Mouse (Mus musculus) gastrocnemius, postnatal 36 days (tissue): ENCODE data around the gene Ncbp3. TPM values are rescaled to one million over a fixed set of nuclear protein-coding genes. Genes with fewer than 3 reads are reported as not detected.

Source experiments
- DNase-seq, 2 experiments: peaks; one replicate each; pipeline ENCODE4 v3.0.0; 2022
- intact Hi-C: fragments of 180-260 bp; cut with DNase I; formaldehyde crosslinking; loops from one replicate; pipeline ENCODE4 v1.15.1; 2025
- long read RNA-seq, 2 experiments: library from polyadenylated mRNA; stranded (forward); transcript quantifications; one replicate each; pipeline ENCODE4 v2.0.0; 2021
- total RNA-seq, 2 experiments: library from RNA; stranded (reverse); gene quantifications; 2 replicates each; pipeline ENCODE4 v1.2.3; 2021

The Ncbp3 gene
- total RNA-seq: 1 to 10 TPM; 2.6 to 2.9 TPM
- long read RNA-seq, experiment 1, partial matches to known transcripts: 0 of 1 reads
- long read RNA-seq, experiment 1, other reads (novel, unspliced or antisense): 1 of 1 reads
- long read RNA-seq, experiment 2, full-length matches to known transcripts: 4 of 7 reads
- long read RNA-seq, experiment 2, partial matches to known transcripts: 1 of 7 reads
- long read RNA-seq, experiment 2, other reads (novel, unspliced or antisense): 2 of 7 reads

DNA sequence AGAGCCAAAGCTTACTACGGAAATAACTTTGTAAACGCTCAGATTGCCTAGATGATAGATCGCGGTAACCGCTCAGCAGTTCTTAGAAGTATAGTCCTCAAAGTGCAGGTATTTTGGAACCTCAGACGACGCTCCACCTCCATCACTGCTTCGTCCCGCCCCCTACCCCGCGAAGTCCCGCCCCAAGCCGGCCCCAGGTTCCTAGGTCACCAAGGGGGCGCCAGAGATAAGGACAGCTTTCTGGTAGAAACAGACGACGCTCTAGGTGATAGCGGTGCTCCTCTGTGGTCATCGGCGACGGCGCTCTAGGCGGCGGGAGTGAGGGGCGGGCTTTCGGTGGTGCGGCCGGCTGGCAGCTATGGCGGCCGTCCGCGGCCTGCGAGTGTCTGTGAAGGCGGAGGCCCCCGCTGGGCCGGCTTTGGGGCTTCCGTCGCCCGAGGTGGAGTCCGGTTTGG, at the start of gene Ncbp3:
Ncbp3 (plus strand) TSS at position 242 of the 455 bp plus-strand sequence.
- intact Hi-C loops: no loop called here
- DNase-seq: peak; percentile 91 to 93

- intact Hi-C loops: no loop called here
- DNase-seq: no peak
Observed at GRCm38 (mm10) chr11:72998771-72999170, 48.8 kb upstream of the Ncbp3 start, which contains the start of gene P2rx1. Gene P2rx1 (plus strand): TSS chr11:72999103.

DNA sequence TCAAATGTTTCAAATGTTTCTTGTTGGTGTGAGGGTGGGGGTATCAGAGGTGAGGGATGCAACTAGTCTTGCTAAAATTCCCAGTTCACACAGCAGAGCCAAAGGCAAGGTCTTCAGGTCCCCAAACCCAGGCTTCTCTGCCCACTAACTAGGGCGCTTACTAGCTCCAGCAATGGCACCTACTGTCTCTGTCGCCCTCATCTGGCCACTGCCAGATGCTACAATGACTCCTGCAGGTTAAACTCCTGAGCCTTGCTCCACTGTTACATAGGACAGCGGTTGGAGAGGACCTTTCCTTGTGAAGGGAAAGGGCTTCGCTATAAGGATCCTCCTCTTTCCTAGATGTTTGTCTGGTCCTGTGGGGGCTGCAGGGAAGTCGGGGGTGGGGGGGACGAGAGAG, 46.6 kb upstream of the Ncbp3 start:
- peak in 1 of 2 experiments; percentile 52 for DNase-seq
- intact Hi-C loops: loop anchor here (1.0 to 10.0 kb wide), 2 partner anchors 75 to 104 kb away; no protein-coding TSS in a partner anchor

DNA sequence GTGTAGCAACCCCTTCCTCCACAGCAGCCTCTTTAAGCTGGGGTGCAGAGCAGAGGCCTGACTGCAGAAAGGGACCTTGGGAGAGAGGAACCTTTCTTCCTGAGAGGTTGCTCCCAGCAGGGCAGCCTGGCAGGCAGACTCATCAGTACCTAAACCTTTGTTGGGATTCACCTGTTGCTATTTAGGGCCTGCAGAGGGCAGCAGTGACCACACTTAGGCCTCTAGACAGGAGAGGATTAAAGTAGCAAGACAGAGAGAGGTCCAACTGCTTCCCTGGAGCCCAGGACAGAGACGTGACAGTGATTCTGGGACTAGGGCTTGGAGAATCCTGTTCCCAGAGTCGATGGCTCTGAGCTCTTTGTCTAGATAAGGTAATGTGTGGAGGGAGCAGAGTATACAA, 41.2 kb upstream of the Ncbp3 start:
- intact Hi-C loops: loop anchor here (1.0 to 10.0 kb wide), 3 partner anchors 33 to 98 kb away; no protein-coding TSS in a partner anchor
- peak in 1 of 2 experiments; percentile 47 for DNase-seq

DNA sequence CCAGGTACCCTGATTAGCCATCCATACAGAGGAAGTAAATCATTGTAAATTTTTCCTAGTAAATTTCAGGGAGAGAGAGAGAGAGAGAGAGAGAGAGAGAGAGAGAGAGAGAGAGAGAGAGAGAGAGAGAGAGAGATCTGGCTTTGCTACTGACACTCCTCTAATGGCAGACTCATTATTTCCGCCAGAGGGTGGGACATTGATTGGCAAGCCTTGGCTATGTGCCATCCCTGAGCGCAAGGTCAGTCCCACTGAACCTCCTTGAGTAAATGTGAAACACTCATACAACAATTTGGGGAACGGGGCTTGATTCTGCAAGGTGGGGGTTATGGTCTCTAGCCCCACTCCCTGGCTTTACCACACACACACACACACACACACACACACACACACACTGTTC, 40.5 kb upstream of the Ncbp3 start:
- intact Hi-C loops: loop anchor here (2.0 to 10.0 kb wide), 2 partner anchors 42 to 98 kb away; no protein-coding TSS in a partner anchor
- no peak for DNase-seq

DNA sequence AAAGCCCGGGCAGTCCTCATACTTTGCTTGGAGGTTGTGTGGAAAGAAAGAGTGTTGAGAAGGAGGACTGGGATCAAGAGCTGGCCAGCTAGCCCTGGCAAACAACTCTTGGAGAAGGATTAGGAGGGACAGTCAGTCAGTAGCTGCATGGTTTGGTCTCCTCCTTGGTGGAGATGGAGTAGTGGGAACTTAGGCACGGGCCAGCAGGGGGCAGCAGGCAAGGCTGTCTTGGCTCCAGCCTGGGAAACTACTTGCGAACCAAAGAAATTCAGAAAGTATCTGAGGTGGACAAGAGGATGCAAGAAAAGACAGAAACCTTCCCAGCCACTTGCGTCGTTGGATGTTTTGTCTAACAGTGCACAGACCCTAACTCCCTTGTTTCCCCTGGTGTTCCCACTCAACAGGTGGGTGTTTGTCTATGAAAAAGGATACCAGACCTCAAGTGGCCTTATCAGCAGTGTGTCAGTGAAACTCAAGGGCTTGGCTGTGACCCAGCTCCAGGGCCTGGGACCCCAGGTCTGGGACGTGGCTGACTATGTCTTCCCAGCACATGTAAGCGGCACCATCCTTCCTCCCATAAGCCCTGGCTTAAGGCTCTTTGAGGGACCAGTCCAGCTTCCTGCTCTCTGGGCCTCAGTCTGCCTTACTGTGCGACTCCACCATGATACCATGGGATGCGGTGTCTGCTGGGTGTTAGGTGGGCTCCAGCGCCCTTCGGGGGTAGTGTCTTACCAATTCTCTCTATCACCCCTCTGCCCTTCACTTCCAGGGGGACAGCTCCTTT, 39.7 kb upstream of the Ncbp3 start:
- intact Hi-C loops: loop anchor here (2.0 to 10.0 kb wide), 2 partner anchors 41 to 97 kb away; no protein-coding TSS in a partner anchor
- DNase-seq: no peak

DNA sequence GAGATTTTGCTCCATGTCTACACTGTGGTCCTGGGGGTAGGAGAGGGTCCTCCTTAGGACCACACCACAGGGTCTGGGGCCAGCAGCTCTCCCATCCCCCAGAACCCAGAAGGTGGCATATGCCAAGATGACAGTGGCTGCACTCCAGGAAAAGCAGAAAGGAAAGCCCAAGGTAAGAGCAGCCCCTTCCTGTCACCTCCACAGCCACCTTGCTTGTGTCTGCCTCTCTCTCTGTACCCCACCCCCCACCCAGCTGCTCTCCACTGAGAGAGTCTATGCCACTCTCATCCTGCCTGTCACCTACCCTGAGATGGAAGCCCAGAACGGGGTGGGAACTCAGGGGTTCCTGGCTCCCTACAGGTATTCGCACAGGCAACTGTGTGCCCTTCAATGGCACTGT, 38.8 kb upstream of the Ncbp3 start:
- intact Hi-C loops: loop anchor here (10.0 kb wide), 1 partner anchor 96 kb away; no protein-coding TSS in a partner anchor
- DNase-seq: no peak

DNA sequence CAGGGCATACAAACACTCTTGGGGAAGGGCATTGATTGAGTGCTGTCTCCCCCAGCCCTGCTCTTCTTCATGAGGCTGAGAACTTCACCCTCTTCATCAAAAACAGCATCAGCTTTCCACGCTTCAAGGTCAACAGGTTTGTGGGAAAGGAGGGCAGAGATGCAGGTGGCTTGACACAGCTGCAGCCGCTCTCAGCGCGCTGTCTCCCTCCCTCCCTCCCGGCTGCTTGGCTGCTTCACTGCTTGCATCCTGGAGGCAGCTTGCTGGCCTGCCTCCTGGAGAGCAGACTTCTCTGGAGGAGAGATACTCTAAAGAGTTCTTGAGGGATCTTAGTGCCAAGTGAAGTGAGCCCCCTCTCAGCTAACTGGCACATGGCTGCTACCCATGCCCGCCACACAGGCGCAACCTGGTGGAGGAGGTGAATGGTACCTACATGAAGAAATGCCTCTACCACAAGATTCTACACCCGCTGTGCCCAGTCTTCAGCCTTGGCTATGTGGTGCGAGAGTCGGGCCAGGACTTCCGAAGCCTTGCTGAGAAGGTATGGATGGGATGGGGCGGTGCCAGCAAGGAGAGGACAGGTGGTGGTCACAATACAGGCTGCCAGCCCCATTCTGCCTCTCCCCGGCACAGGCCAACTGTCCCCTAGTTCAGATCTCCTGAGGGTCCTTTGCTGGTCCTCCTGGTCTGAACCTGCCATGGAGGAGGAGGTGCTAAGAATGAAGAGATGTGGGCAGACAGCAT, 37.9 kb upstream of the Ncbp3 start:
- intact Hi-C loops: loop anchor here (10.0 kb wide), 1 partner anchor 95 kb away; no protein-coding TSS in a partner anchor
- DNase-seq: no peak

DNA sequence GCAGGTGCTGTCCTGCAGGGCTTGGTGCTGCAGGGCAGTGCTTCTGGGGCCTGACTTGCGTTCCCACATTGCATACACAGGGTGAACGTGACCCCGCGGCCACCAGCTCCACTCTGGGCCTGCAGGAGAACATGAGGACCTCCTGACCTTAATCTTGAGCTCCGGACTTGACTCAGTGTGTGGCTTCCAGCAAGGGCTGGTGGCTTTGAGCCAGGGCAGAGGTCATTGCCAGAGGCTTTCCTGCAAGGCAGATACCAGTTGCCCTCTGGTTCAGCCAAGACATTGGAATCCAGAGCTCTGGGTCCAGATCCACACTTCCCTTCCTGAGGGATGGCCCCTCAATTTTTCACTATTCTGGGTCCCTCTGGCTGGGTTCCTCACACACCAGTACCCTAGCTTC, 33.6 kb upstream of the Ncbp3 start:
- no peak for DNase-seq
- intact Hi-C loops: no loop called here

DNA sequence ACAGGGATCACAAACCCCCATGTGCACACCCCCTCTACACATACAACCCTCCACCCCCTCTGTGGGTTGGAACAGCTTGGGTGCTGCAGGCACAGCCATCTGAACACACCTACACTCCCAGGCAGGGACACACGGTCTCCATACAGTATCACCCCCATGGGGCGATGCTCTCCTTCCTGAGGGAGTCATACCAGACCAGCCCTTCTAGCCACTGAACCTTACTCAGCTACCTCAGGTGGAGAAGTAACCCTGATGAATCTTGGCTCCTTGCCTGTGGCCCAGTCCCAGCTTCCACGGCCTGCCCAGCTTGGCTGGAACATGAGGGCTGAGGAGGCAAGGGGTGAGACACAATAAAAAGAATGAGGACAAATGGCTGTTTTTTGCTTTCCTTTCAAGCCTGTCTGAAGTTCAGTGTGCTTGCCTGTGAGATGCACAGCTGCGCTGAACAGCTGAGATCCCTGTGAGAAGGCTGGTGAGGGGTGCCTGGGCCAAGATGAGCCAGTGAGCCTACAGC, 32.7 kb upstream of the Ncbp3 start:
- intact Hi-C loops: no loop called here
- DNase-seq: no peak

- DNase-seq: peak; percentile 60 to 69
- intact Hi-C loops: no loop called here
Observed at GRCm38 (mm10) chr11:73015391-73016102, 32.0 kb upstream of the Ncbp3 start.

DNA sequence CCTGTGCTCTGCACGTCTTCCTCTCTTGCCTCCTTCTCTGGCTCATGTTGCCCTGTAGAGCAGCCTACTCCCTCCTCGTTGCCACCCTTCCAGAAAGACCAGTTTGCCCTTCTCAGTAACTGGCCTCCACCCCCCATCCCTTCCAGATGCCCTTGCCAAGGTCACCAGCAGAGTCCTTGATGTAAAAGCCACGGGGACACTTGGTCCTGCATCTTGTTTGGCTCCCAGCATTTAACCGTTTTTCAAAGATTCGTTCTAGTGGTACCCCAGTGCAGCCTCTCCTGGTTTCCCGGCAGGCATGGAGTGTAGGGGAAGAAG, 31.5 kb upstream of the Ncbp3 start:
- no peak for DNase-seq
- intact Hi-C loops: no loop called here

DNA sequence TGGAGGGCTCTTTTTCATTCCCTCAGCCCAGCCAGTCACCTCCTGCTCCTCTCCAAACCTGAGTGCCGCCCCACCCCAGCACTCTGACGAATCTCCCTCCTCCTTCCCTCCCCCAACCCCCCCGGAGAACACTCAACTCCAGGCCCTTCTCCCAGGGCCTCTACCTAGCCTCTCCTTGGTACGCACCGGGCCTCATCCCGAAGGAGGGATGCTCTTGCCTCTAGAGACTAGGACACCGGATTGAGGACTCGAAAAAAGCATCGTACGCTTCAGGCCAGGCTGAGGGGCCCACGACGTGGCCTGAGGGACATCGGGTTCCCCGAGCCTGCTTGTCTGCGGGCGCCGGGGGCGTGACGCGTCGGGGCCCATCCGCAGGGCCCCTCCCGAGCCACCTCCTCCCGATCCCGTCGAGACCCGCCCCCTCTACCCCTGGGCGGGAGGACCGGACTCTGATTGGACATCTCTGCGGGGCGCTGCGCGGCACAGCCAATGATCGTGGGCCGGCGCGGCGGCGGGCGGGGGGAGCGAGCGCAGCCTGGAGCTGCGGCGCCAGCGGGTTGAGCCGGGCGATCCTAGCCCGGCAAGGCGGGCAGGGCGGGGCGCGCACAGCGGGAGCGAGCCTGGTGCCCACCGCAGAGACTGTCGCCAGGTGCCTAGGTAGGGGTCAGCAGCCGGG, 29.0 kb upstream of the Ncbp3 start, which contains the start of gene Camkk1:
Camkk1 (plus strand) TSS at position 538 of the 676 bp plus-strand sequence.
- DNase-seq: peak; percentile 84 to 92
- intact Hi-C loops: no loop called here

DNA sequence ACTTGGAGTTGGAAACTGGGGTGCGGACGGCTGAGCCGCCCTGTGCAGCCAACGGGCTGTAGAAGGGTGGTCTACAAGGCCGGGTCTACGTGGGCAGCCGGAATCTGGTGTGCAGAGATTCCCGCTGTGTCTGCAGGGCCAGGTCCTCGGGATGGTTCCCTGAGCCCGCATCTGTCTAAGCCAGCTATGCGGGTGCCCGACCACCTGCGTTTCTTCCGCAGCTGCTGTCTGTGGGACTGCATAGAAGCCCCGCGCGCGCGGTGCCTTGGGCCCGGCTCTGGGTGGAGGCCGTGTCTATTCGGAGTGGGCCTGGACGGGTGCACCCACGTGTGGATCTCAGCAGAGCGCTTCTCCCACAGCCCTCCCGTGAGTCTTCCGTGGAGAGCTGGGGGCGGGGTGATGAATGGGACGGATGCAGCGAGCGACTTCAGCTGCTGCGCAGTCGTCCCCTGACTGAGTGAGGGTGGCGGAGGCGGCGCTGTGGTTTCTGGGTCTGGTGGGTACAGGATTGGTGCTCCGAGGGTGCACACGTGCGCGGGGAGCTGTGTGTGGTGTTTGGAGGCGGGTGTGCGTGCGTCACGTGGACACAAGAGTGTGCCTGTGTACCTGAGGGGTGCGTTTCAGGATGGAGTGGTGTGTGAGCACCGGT, 28.3 kb upstream of the Ncbp3 start:
- intact Hi-C loops: no loop called here
- no peak for DNase-seq

DNA sequence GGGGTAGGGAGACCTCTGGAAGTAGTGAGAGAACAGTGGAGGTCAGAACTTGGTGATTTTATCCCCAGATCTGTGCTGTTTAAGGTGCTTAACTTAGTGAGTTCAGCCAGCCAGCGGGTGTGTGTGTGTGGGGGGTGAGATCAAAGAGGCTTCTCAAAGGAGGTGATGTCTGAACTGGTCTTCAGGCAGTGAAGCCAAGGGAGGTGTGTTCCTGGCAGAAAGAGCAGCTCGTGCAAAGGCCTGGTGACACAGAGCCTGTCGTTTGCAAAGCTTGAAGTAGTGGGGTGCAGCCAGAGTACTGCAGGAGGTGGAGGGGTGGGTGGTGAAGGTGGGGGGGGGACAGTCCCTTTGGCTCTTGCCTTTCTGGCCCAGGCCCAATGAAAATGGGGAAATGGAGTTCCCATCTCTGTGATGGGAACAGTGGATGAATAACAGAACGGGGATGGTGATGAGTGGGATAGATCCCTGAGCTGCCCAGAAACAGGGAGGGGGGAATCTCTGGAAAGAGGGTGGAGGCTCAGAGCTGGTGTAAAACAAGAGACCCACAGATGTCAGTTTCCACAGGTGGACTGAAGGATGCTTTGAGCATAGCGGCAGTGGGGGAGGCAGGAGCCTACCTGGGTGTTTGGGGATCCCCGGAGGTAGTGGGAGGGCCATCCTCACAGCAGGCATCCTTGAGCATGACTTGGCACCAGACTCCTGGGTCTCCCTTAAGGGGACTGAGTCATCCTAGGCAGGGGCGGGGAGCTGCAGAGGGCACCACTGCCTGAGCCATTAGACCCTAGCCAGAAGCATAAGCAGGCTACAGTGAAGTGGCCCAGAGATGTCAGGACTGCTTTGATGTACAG, 26.4 kb upstream of the Ncbp3 start:
- no peak for DNase-seq
- intact Hi-C loops: no loop called here

GRCm38 (mm10) chr11:73023099-73023498, 24.5 kb upstream of the Ncbp3 start:
- peak; percentile 65 to 78 for DNase-seq
- intact Hi-C loops: no loop called here

- intact Hi-C loops: no loop called here
- no peak for DNase-seq
Observed at GRCm38 (mm10) chr11:73023827-73024226, 23.8 kb upstream of the Ncbp3 start.
